Mouse (Mus musculus) embryonic fibroblast, embryonic 13.5 days (primary cell): Measurements from ENCODE around the gene Kdsr.

Experiments used
- CTCF ChIP-seq: IDR thresholded peaks from 2 replicates; pipeline ENCODE4 v1.5.1; 2011; ENCODE audit warnings: mild to moderate bottlenecking, control low read depth, low read length, moderate library complexity, borderline replicate concordance; ENCODE audit not compliant: insufficient read depth
- POLR2A ChIP-seq: IDR thresholded peaks from 2 replicates; pipeline ENCODE4 v1.6.1; 2011; ENCODE audit warnings: low read depth, mild to moderate bottlenecking, control low read depth, low read length, moderate library complexity

DNA sequence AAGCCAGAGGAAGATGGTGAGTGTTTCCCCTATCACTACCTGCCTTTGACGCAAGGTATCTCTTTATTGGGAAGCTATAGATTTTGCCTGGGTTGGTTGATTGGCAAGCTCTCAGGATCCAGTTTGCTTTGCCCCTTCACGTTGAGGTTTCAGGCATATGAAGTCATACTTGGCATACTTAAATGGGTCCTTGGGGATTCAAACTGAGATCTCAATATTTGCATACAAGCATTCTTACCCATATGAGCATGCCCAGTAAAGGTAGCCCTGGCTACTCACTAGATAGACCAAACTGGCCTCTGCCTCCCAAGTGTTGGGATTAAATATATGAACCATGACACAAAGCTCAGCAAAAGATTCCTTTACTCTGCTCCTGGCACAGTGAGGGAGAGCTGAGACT, 5.3 kb upstream of the Kdsr start:
- TF ChIP-seq CTCF (no peak), POLR2A (no peak)
